Mouse (Mus musculus) left cerebral cortex, postnatal 14 days (tissue): ENCODE data around the gene Tpsab1. TPM values are rescaled to one million over a fixed set of nuclear protein-coding genes. Genes with fewer than 3 reads are reported as not detected.

ENCODE experiments used
- DNase-seq, 2 experiments: peaks; one replicate each; pipeline ENCODE4 v3.0.0; 2021 to 2022; ENCODE audit warnings: low spot score in 2 of 2, mixed read lengths in 1 of 2
- intact Hi-C: fragments of 180-260 bp; cut with DNase I; formaldehyde crosslinking; loops from one replicate; pipeline ENCODE4 v1.15.1; 2025
- long read RNA-seq, 2 experiments: library from polyadenylated mRNA; stranded (forward); transcript quantifications; one replicate each; pipeline ENCODE4 v2.0.0; 2021
- total RNA-seq, 2 experiments: library from RNA; stranded (reverse); gene quantifications; 2 replicates each; pipeline ENCODE4 v1.2.3; 2021

Tpsab1 gene
- not detected for total RNA-seq
- long read RNA-seq, experiment 1, result 0 reads
- long read RNA-seq, experiment 2, result 0 reads

DNA sequence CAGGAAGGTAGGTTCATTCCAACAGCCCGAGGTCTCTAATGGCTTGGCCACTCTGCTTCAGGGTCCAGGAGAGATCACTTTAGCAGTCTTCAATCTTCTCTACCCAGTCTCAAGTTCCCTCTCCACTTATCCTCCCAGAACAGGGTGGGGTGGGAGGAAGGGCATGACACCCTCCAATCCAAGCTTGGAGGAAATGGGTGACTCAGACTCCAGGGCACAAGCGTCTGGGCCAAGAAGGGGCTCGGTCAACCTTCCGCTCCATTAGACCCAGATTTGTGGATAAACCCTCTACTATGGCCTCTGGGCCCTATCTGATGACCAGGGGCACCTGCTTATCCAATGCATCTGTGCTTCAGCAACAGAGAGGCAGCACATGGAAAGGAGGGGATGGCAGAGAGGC, at the start of gene Tpsab1:
Gene Tpsab1 (minus strand): TSS at position 101 of the 400 bp plus-strand sequence.
- intact Hi-C loops, result no loop called here
- no peak for DNase-seq

DNA sequence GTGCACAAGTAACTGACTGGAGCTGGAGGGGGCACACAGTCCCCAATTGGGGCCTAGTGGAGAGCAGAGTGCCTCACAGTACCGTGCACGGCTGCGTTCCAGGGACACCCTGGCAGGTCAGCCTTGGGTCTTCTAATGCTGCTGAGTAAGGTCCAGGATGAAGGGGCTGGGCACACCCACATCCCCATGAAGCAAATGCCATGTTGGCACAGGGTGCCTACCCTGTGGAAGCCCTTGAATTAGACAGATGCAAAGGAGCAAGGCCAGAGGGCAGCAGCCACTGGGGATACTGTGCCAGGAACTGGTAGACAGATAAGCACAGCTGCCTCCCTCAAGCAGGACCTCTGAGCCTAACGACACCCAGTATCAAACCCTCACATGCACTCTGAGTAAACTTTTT, 49.2 kb upstream of the Tpsab1 start:
- intact Hi-C loops, result no loop called here
- DNase-seq, result no peak

GRCm38 (mm10) chr17:25374011-25374410, 28.6 kb upstream of the Tpsab1 start:
- peak in 1 of 2 experiments; percentile 63 for DNase-seq
- intact Hi-C loops, result loop anchor here (5.0 kb wide), 1 partner anchor 82 kb away; no protein-coding TSS in a partner anchor

DNA sequence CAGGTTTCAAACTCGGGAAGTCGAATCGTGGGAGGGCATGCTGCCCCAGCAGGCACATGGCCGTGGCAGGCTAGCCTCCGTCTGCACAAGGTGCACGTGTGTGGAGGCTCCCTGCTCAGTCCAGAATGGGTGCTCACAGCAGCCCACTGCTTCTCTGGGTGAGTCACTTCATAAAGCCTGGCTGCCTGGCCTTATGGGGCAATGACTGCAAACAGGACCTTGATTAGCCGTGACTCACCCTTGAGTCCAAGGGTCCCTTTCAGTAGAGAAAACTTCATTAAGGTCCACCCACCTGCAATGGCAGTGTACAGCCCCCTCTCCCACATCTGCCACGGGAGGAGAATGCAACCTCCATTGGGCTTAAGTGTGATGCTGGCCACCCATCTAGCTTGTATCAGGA, 27.1 kb upstream of the Tpsab1 start:
- DNase-seq, result no peak
- intact Hi-C loops, result loop anchor here (5.0 kb wide), 1 partner anchor 80 kb away; no protein-coding TSS in a partner anchor

- intact Hi-C loops, result no loop called here
- no peak for DNase-seq
Measured at GRCm38 (mm10) chr17:25368973-25369372, 23.6 kb upstream of the Tpsab1 start, which contains the start of gene Tpsg1. Gene Tpsg1 (plus strand): TSS chr17:25369273.

DNA sequence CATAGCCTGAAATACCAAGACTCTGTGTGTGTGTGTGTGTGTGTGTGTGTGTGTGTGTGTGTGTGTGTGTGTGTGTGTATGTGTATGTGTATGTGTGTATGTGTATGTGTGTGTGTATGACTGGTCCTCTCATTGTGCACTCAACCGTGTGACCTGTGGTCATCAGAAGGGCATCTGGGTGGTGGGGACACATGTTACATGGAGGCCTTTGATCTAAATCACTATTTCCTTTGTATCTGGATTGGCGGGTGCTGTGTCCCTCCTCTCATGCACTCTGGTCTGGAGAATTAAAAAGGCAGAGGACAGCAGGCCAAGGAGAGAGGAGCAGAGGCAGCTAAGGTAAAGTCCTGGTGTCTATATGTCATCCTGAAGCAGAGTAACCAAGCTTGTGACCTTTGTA, 20.6 kb upstream of the Tpsab1 start, which contains the start of gene Tpsb2:
Gene Tpsb2 (plus strand): TSS at position 301 of the 400 bp plus-strand sequence.
- no peak for DNase-seq
- intact Hi-C loops, result no loop called here

DNA sequence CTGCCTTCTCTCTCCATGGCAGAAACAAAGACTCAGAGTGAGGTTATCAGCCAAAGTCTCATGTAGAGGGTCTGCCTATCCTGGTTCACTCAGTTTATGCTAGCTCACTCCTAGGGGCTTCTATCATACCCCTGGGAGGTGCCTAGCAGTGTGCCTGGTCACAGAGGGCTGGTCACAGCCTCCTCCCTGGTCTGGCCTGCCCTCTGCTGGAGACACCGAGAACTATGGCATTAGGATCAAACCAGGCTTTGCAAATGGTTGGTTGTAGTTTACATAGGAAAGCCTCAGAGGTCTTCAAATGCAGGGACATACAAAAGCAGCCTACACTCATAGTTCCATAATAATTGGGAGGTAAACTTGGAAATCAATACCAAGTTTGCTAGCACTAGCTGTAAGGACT, 18.4 kb upstream of the Tpsab1 start:
- DNase-seq, result peak; percentile 34 to 49
- intact Hi-C loops, result loop anchor here (2.0 kb wide), 1 partner anchor 29 kb away; no protein-coding TSS in a partner anchor

DNA sequence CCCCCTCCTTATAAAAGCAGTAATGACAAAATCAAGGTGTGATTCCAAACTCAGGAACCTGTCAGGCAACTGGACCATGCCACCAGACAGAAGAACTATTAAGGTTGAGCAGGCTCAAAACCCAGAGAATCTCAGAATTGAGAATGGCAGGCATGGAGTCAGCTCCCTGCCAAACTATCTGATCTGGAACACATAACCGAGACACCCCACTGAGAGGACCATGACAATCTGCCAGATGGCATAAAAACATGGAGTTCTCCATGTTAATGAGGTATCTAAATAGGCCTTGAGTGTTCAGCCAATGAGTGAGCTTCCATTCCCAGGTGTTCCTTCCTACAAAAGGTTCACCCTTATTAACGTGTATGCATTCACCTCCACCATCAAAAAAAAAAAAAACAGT, 15.9 kb upstream of the Tpsab1 start:
- intact Hi-C loops, result no loop called here
- DNase-seq, result no peak

- no peak for DNase-seq
- intact Hi-C loops, result no loop called here
Measured at GRCm38 (mm10) chr17:25341490-25341889, 3.9 kb downstream of the Tpsab1 start.

DNA sequence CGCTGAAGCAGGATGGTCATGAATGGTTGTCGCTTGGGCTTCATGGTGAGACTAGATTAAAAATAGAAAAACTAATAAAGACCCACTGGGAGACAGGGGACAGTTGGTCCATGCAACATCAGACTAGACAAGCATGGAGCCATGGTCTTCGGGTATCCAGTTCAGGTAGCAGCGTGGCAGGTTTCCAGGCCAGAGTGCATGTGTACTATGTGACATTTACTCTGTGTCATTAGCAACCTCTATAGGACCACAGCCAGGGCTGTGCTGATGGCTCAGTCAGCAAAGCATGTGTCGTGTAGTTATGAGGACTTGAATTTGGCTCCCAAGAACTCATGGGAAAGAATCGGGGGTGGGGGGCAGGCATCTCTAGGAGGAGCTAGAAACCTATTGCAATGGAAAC, 5.4 kb downstream of the Tpsab1 start:
- intact Hi-C loops, result no loop called here
- DNase-seq, result no peak

- DNase-seq, result no peak
- intact Hi-C loops, result no loop called here
Measured at GRCm38 (mm10) chr17:25338218-25338617, 7.1 kb downstream of the Tpsab1 start.

- DNase-seq, result peak; percentile 62 to 74
- intact Hi-C loops, result loop anchor here (2.0 kb wide), 2 partner anchors 29 to 137 kb away; no protein-coding TSS in a partner anchor
Measured at GRCm38 (mm10) chr17:25333943-25334342, 11.4 kb downstream of the Tpsab1 start.

- intact Hi-C loops, result no loop called here
Measured at GRCm38 (mm10) chr17:25332321-25332720, 13.0 kb downstream of the Tpsab1 start.

GRCm38 (mm10) chr17:25322930-25323329, 22.4 kb downstream of the Tpsab1 start:
- no peak for DNase-seq
- intact Hi-C loops, result no loop called here

More at GRCm38 (mm10) chr17:25332321-25332720, 13.0 kb downstream of the Tpsab1 start:
- DNase-seq, result no peak

DNA sequence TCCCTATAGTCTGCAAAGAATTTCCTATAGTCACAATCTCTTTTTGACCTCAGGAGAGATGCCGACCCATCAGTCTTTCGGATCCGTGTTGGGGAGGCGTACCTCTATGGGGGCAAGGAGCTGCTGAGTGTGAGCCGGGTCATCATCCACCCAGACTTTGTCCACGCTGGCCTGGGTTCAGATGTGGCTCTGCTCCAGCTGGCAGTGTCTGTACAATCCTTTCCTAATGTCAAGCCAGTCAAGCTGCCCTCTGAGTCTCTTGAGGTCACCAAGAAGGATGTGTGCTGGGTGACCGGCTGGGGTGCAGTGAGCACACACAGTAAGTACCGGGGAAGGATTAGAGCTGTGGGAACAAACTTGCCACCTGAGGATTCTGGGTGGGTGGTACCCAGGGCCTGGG, 24.5 kb downstream of the Tpsab1 start:
- DNase-seq, result no peak
- intact Hi-C loops, result no loop called here

GRCm38 (mm10) chr17:25318354-25318753, 27.0 kb downstream of the Tpsab1 start, which contains the start of gene Prss29:
Gene Prss29 (plus strand): TSS chr17:25318654.
- DNase-seq, result no peak
- intact Hi-C loops, result no loop called here

- intact Hi-C loops, result no loop called here
- DNase-seq, result no peak
Measured at GRCm38 (mm10) chr17:25308346-25308745, 37.0 kb downstream of the Tpsab1 start, which contains the start of gene Prss28. Gene Prss28 (plus strand): TSS chr17:25308646.

DNA sequence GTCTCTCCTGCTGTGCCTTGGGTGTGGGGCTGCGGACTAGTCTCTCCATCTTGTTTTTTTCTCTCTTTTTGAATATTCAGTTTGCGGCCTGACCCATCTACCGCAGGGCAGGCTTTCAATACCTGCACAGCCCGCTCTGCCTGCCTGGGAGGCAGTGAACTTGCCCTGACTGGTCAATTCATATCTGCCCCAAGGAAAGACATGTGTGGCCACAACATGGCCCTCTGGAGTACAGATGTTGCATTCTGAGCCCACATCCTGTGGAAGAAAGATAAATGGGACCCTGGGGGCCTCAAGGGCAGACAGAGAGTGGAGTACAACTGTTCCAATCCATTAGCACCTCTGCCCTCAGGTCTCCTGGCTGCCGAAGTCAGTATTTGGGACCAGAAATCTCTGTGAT, 47.3 kb downstream of the Tpsab1 start, which contains the start of gene Prss34:
Gene Prss34 (plus strand): TSS at position 301 of the 400 bp plus-strand sequence.
- intact Hi-C loops, result loop anchor here (10.0 kb wide), 1 partner anchor 167 kb away; no protein-coding TSS in a partner anchor
- DNase-seq, result no peak

GRCm38 (mm10) chr17:25294111-25294510, 51.3 kb downstream of the Tpsab1 start:
- intact Hi-C loops, result loop anchor here (5.0 to 10.0 kb wide), 2 partner anchors 78 to 171 kb away; no protein-coding TSS in a partner anchor
- no peak for DNase-seq

DNA sequence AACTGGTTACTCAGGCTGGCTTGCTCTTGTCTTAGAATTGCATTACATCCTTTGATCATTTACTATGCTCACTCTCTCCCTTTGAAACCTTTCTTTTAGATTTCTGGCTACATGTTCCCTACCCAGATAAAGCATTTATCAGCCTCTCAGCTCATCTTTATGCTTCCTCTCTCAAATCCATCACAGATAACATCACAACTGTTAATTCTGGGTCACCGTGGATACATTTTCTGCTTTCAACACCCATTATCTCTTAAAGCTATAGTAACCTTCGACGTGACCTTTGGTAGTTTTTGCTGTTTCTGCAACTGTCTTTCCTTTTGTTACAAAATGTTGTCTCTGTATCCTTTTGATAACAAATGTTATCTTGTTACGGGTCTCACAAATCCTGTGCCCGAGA, 51.9 kb downstream of the Tpsab1 start:
- no peak for DNase-seq
- intact Hi-C loops, result loop anchor here (5.0 to 10.0 kb wide), 2 partner anchors 79 to 171 kb away; no protein-coding TSS in a partner anchor
